In the genomic region with DNA sequence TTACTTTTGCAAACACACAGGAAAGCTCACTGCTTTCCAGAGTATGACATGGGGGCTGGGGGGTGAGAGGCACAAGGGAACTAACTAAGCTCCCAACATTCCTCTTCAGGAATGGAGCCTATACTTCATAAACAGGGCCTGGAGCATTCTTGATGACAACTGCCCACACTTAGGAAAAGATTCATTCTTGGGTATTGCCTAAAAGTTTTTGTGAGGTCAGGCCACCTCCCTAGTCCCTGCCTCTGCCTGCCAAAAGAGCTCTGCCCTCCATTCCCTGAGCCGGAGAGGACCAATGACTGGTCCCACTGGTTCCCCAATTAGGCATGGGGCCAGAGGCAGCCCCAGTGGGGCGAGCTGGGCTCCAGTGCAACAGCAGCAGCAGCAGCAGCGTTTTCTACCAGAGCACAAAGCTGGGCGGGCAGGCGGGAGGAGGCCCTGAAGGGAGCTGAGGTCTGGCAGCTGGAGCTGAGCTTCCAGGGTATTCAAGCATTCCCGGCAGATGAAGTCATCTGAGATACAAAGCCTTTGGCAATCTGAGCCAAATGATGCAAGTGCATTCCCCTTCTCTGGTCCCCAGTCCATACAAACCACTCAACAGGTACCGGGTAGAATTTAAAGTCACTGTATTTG, we compare ENCODE assay signal across 9 mouse cellular contexts.
A peak's percentile ranks its signal among the peaks of the same experiment; 100 is the strongest.
DNase-seq lines count a peak whose midpoint lies in the region; ATAC-seq and TF ChIP-seq lines count a peak whose summit lies in the region.
"Had no signal": no experiment of that assay in that cellular context is flagged by ENCODE, and none has a peak within 500 bp of the region (broad histone marks: within the 10 kb centered on the region; RNA-seq: fewer than 3 reads in every experiment).

No protein-coding gene starts in this region.

- no peak overlapping the region for H3K4me3 ChIP-seq in forebrain, embryonic 12.5 days (replicated peaks)
- H3K4me3 ChIP-seq in heart, embryonic 15.5 days: no peak overlapping the region
- no peak overlapping the region for H3K4me3 ChIP-seq in liver, postnatal 0 days (ENCODE audit: low read depth, low read length)
- no peak overlapping the region for H3K4me3 ChIP-seq in olfactory bulb, adult 2 months (ENCODE audit: insufficient read depth, low read depth, low read length)
- H3K4me3 ChIP-seq: erythroblast, embryonic 14.5 days had no signal

- H3K9me3 ChIP-seq in forebrain, embryonic 12.5 days: no peaks in the 10 kb centered on the region
- no peaks in the 10 kb centered on the region for H3K9me3 ChIP-seq in heart, embryonic 15.5 days (replicated peaks)
- no peaks in the 10 kb centered on the region for H3K9me3 ChIP-seq in liver, postnatal 0 days (ENCODE audit: low read length)

- no peak overlapping the region for H3K9ac ChIP-seq in forebrain, embryonic 12.5 days
- H3K9ac ChIP-seq in heart, embryonic 15.5 days: no peak overlapping the region; the same call in 1 of the 2 replicates
- no peak overlapping the region for H3K9ac ChIP-seq in liver, postnatal 0 days (replicated peaks)

- 7% methylated on average over 7 of the region's 7 CpGs for WGBS in forebrain, embryonic 12.5 days
- 9% methylated on average over 7 of the region's 7 CpGs for WGBS in heart, embryonic 15.5 days
- 61% methylated on average over 7 of the region's 7 CpGs for WGBS in liver, postnatal 0 days (ENCODE audit: insufficient replicate concordance)
- 26% methylated on average over 7 of the region's 7 CpGs for whole genome bisulfite sequencing in olfactory bulb, adult 2 months

- ATAC-seq in forebrain, embryonic 12.5 days (ENCODE audit: low FRiP score): peak; percentile 94
- ATAC-seq in heart, embryonic 15.5 days (replicated peaks; ENCODE audit: insufficient number of reproducible peaks, insufficient read depth, low FRiP score, low read depth): peak; percentile 93
- peak; percentile 66 for ATAC-seq in liver, postnatal 0 days
- ATAC-seq in CD4-positive, CD25-positive, alpha-beta regulatory T cell, adult 4 months: no peak

- no peak for TF ChIP-seq EP300 in liver, postnatal 0 days (IDR thresholded peaks at IDR 0.05; ENCODE audit: low read depth)

- H3K4me2 ChIP-seq in forebrain, embryonic 12.5 days: peak overlapping the region; percentile 15
- peak overlapping the region; percentile 29 for H3K4me2 ChIP-seq in heart, embryonic 15.5 days
- H3K4me2 ChIP-seq in liver, postnatal 0 days (ENCODE audit: low read depth, low read length): no peak overlapping the region

- TF ChIP-seq POLR2A in olfactory bulb, adult 2 months (IDR thresholded peaks at IDR 0.05; ENCODE audit: insufficient read depth, low read depth, low read length): no peak

- H3K36me3 ChIP-seq in forebrain, embryonic 12.5 days (replicated peaks): peaks cover 13% of the 10 kb centered on the region; the same call in 1 of the 2 replicates
- H3K36me3 ChIP-seq in heart, embryonic 15.5 days: peaks cover 35% of the 10 kb centered on the region
- H3K36me3 ChIP-seq in liver, postnatal 0 days (replicated peaks; ENCODE audit: insufficient read depth, low read length): peaks cover 18% of the 10 kb centered on the region

- H3K27me3 ChIP-seq in forebrain, embryonic 12.5 days: no peaks in the 10 kb centered on the region
- no peaks in the 10 kb centered on the region for H3K27me3 ChIP-seq in heart, embryonic 15.5 days
- no peaks in the 10 kb centered on the region for H3K27me3 ChIP-seq in liver, postnatal 0 days (ENCODE audit: insufficient read depth, low read length)

- peaks cover 30% of the 10 kb centered on the region for H3K4me1 ChIP-seq in forebrain, embryonic 12.5 days
- H3K4me1 ChIP-seq in heart, embryonic 15.5 days (replicated peaks): peaks cover 55% of the 10 kb centered on the region
- H3K4me1 ChIP-seq in liver, postnatal 0 days (ENCODE audit: insufficient read depth): no peaks in the 10 kb centered on the region
- peaks cover 19% of the 10 kb centered on the region for H3K4me1 ChIP-seq in olfactory bulb, adult 2 months (ENCODE audit: control insufficient read depth, insufficient read depth, low read length)

- H3K27ac ChIP-seq in forebrain, embryonic 12.5 days: peak overlapping the region; percentile 83
- H3K27ac ChIP-seq in heart, embryonic 15.5 days: peak overlapping the region; percentile 93
- H3K27ac ChIP-seq in liver, postnatal 0 days (ENCODE audit: low read depth): 0 out of 2 replicates have a peak overlapping the region, but pooled peaks have one; percentile 32
- peak overlapping the region; percentile 24; the same call in 1 of the 2 replicates for H3K27ac ChIP-seq in olfactory bulb, adult 2 months (ENCODE audit: insufficient read depth, low read depth, low read length)

- DNase-seq in cerebellum, adult 9-11 months: peak; percentile 8
- DNase-seq in cerebellum, adult 18-20 months: no peak
- peak; percentile 58 to 80 for DNase-seq in kidney, postnatal 25 days
- DNase-seq in liver, postnatal 0 days: peak; percentile 27

- TF ChIP-seq CTCF in liver, postnatal 0 days (IDR thresholded peaks at IDR 0.05; ENCODE audit: low read depth): no peak
- no peak for TF ChIP-seq CTCF in olfactory bulb, adult 2 months (IDR thresholded peaks at IDR 0.05; ENCODE audit: insufficient read depth, low read depth, low read length)

Comparison
In these comparisons a context has a peak if more than half of its experiments do, and no peak if none do; other contexts are left out.
1. DNase-seq: peak in cerebellum, adult 9-11 months (single experiment), kidney, postnatal 25 days (2 of 2) and liver, postnatal 0 days (single experiment); none in cerebellum, adult 18-20 months (0 of 2).
2. H3K27ac ChIP-seq: peak in every context shown above with its lines; median percentile 93 in heart, embryonic 15.5 days; 83 in forebrain, embryonic 12.5 days; 32 in liver, postnatal 0 days; 24 in olfactory bulb, adult 2 months.